Mouse (Mus musculus): ENCODE measurements around the gene Miga1.

Gene Miga1

DNA sequence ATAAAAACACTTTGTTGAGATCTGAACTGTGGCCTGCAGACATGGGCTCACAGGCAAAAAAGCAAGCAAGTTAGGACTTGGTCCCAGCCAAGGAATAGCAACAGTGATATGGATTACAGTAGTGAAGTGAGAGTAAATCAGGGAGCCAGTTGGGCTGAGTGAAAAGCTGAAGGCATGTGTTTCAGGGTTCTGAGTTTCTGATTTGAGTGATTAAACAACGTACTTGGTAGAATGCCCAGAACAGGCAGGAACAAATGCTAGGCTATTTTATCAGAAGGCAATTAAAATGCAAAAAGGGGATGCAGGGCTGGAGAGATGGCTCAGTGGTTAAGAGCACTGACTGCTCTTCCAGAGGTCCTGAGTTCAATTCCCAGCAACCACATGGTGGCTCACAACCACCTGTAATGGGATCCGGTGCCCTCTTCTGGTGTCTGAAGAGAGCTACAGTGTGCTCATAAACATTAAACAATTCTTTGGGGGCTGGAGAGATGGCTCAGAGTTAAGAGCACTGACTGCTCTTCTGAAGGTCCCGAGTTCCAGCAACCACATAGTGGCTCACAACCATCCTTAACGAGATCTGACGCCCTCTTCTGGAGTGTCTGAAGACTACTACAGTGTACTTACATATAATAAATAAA is 94.8 kb downstream of the Miga1 start:
- no peak for DNase-seq (ENCODE audit: low spot score)

DNA sequence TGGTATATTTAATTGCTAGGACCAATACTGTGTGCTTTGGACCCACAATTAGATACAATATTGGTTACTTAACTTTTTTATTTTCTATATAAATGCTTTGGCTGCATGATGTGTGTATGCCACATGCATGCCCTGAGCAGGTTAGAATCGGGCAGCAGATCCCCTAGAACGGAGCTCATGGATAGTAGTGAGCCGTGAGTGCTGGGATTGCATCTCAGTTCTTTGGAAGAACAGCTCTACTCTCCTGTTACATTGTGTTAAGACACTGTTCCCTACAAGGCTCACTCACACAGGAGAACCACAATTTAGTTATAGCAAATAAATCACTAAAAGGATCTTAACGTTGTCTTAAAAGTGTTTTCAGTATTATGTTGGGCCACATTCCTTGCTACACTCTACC is 96.9 kb downstream of the Miga1 start:
- no peak for DNase-seq (ENCODE audit: low spot score)

DNA sequence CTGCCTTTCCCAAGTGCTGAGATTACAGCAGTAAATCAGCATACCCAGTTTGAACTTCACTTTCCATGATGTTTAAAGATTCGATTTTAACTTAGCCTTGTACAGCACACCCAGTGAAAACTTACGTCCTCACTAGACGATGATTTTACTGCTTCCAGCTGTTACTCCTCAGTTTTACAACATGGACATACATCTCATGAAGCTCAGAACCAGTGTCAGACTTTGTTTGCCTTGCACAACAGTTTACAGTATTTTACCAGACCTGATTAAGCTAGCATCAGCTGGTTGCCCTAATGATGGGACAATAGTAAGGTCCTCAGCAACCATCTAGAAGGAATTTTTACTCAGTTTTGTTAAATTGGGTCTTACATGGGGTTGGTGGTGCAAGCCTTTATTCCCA is 99.1 kb downstream of the Miga1 start:
- no peak for DNase-seq (ENCODE audit: low spot score)

DNA sequence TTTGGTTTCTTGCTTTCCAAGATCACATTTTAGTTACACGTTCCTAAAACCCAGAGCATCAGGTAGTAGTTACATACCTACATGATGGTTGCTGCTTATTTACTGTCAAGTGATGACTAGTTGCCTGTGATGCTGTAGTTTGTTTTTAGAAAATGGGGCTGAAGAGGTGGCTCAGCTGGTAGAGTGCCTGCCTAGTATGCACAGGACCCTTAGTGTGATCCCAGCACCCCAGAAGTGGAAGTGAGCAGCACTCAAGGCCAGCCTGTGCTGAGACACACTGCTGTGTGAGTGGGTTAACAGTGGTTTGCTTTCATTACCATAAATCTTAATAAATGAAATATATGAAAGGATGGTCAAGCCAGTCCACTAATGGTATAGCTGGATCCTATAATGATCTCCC is 100.6 kb downstream of the Miga1 start:
- no peak for DNase-seq (ENCODE audit: low spot score)

DNA sequence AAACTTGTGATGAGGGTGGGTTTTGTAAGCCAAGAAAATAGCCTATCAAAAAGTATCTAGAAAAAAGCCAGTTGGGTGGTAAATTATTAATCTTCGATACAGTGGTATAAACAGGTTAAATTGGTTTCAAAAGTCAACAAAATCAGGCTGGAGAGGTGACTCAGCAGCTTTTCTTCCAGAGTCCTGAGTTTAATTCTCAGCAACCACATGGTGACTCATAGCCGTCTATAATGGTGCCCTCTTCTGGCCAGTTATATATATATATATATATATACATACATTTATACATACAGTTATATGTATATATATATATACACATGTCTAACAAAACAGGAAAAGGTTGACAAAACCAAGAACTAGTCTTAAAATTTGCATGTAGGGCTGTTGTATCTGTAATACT is 101.4 kb downstream of the Miga1 start:
- DNase-seq (ENCODE audit: low spot score) = peak; percentile 35

DNA sequence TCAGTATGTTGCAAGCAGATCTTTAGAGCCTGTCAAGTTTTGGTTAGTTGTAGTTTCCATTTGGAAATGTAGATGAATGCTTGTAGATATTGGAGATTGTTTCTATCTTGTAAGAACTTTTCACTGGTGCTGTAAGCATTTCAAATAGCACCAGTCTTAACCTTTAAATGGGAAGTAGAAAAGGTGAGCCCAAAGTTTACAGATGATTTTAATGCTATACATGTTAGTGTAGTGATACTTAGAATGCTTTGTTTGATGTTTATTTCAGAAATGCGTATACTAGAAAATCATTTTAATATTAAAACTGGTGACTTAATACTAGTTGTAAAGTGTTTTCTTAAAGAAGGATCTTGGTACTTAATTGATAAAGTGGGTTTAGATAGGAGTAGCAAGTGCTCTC is 104.4 kb downstream of the Miga1 start:
- no peak for DNase-seq (ENCODE audit: low spot score)

DNA sequence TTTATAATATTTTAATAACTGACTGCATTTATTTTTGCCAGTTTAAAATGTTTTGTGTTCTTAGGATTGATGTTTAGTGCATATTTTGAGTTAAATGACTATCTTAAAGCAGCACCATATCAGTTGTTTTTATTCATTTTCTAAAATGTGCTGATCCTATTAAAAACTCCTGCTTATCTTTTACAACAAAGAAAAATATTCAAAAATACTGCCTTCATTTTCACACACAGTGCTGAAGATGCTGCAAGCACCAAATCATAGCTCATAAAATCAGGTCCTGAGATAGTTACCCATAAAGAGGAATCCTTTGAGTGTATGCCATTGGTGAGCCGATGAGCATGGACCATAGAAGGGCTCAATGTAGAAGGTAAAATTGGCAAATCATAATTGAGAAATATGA is 105.0 kb downstream of the Miga1 start:
- DNase-seq (ENCODE audit: low spot score) = no peak

DNA sequence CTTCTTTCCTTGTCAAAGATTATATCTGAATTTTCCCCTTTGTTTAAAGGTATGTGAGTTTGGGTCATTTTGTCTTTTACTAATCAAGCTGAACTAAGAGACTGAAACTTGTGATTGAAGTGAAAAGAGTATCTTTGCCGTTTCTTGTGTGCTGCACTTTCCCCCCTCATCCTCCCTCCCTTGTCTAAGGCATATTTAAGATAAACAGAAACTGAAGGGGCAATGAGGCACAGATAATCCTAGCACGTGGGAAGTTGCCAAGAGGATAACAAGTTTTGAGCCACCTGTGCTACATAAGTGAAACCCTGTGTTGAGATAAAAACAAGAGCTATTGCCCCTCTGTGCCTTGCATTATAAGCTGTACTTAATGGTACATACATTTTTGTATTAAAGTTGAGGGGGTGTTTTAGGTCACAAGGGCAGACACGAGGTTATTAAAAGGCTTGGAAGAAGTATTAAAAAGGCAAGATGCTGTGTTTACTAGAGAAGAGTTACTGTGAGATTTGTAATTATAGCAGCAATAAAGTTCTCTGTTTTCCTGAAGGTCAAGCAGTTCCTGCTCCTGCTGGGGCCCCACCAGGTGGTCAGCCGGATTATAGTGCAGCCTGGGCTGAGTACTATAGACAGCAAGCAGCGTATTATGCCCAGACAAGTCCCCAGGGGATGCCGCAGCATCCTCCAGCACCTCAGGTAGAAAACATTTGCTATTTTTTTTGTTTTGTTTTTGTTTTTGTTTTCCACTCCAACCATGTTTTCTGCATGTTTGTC is 108.7 kb downstream of the Miga1 start:
- no peak for DNase-seq (ENCODE audit: low spot score)

DNA sequence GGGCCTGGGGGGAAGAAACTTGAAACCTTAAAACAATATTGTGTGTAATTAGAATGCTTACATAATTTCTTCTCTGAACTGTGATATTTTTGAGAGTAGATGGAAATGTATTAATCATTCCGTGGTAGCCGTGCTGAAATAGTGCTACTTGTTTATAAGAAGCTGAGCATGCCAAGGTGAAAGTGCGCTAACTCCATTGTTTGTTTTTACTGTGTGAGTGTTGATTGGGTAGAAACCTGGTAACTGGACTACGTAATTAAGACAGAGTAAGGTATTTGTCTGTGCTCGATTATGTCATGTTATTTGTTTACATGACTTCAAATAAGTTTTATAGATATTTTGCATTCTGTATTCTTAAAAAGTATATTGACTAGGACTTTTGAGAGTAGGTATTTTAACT is 110.9 kb downstream of the Miga1 start:
- DNase-seq (ENCODE audit: low spot score) = no peak

DNA sequence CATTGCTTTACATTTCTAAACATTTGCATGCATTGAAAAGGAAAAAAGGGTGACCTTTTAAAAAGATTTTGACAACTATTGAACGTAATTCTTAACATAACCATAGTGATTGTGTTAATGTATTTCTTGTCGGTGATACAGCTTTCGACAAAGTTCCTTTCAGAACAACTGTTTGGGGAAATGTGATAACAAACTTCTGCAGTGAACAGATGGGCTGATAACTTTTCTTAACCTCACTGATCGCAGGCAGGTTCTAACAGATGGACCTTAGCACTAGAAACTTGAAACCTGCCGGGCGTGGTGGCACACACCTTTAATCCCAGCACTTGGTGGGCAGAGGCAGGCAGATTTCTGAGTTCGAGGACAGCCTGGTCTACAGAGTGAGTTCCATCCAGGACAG is 111.4 kb downstream of the Miga1 start:
- no peak for DNase-seq (ENCODE audit: low spot score)

DNA sequence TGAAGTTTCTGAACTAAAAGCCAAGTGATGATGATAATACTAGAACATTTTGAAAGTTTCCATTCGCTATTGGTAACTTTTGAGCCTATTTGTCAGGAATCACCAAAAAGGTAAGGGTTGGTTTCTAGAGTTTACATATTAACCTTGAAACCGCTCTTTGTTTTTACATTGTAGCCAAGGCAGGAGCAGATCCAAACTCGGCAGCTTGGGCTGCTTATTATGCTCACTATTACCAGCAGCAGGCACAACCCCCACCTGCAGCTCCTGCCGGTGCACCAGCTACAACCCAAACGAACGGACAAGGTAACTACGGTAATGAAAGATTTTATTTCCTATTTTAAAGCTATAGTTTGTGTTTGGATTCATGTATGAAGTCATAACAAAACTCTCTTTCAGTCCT is 114.3 kb downstream of the Miga1 start:
- DNase-seq (ENCODE audit: low spot score) = no peak

DNA sequence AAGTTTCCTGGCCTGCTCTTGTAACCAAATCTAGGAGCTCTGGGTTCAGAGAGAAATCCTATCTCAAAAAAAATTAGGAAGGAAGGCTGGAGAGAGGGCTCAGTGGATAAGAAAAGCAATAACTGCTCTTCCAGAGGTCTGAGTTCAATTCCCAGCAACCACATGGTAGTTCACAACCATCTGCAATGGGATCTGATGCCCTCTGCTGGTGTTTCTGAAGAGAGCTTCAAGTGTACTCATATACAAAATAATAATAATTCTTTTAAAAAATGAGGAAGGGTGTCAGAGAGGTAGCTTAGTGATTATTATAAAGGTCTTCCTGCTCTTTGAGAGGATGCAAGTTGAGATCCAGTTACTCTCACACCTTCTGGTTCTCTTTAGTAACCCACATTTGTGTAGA is 115.3 kb downstream of the Miga1 start:
- DNase-seq (ENCODE audit: low spot score) = no peak

Data from urinary bladder, postnatal 14 days (tissue).